Mouse (Mus musculus): Measurements from ENCODE around the gene Mtap.

DNA sequence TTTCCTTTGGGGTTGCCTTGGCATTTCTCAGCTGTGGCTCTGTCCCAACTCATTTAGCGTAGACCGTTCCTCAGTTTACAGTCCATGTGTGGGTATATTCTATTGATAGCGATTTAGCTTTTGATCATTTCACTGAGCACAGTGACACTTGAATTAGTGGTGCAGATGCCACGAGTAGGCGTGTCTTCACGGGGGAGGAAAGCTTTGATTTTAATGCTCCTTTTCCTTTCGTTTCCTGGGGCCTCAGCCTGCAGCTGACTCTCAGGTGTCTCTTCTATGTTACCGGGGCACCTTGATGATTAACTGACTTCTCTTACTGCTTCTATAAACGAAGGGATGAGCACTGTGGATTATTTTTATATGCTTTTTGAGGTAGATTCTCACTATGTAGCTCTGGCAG lies 32.0 kb downstream of the Mtap start:
- TF ChIP-seq EP300 (IDR thresholded peaks at IDR 0.05; ENCODE audit: insufficient read depth, low read depth, low read length) = no peak
- TF ChIP-seq CTCF (IDR thresholded peaks at IDR 0.05) = no peak
- TF ChIP-seq POLR2A (IDR thresholded peaks at IDR 0.05; ENCODE audit: insufficient read depth, low read depth, low read length) = no peak
